Mouse (Mus musculus) liver, embryonic 13.5 days (tissue): ENCODE data around the gene Fxr1. TPM values are rescaled to one million over a fixed set of nuclear protein-coding genes. Genes with fewer than 3 reads are reported as not detected.
"Not testable (repeated sequence)": the region's sequence is repeated elsewhere in the genome, so short reads cannot be mapped to it uniquely, and the experiment has no call there.

ENCODE experiments used
- ATAC-seq: fragments of 200-750 bp; cut with Nextera tagmentation; 2 replicates; pipeline ENCODE4 v1.8.0; 2017; ENCODE audit warnings: low read depth, mild to moderate bottlenecking, moderate number of reproducible peaks, moderate library complexity
- DNase-seq: peaks from one replicate; pipeline ENCODE4 v3.0.0; 2022
- H3K27ac ChIP-seq: fragments of 300-500 bp; sonication (generic); 2 replicates; pipeline ENCODE4 v1.5.1; 2015; ENCODE audit warnings: moderate library complexity, mild to moderate bottlenecking, inconsistent platforms
- H3K27me3 ChIP-seq: fragments of 300-500 bp; sonication (generic); 2 replicates; pipeline ENCODE4 v1.6.1; 2015; ENCODE audit warnings: mild to moderate bottlenecking, inconsistent platforms
- H3K36me3 ChIP-seq: fragments of 300-500 bp; sonication (generic); 2 replicates; pipeline ENCODE4 v1.6.1; 2015; ENCODE audit warnings: mild to moderate bottlenecking, inconsistent platforms
- H3K4me1 ChIP-seq: fragments of 300-500 bp; sonication (generic); replicated peaks from 2 replicates; pipeline ENCODE4 v1.6.1; 2015; ENCODE audit warnings: inconsistent platforms
- H3K4me2 ChIP-seq: fragments of 300-500 bp; sonication (generic); 2 replicates; pipeline ENCODE4 v1.6.1; 2015; ENCODE audit warnings: inconsistent platforms, mild to moderate bottlenecking, moderate library complexity
- H3K4me3 ChIP-seq: fragments of 300-500 bp; sonication (generic); replicated peaks from 2 replicates; pipeline ENCODE4 v1.5.1; 2015; ENCODE audit warnings: mild to moderate bottlenecking, inconsistent platforms
- H3K9ac ChIP-seq: fragments of 300-500 bp; sonication (generic); 2 replicates; pipeline ENCODE4 v1.6.1; 2015; ENCODE audit warnings: mild to moderate bottlenecking, inconsistent platforms
- H3K9me3 ChIP-seq: fragments of 300-500 bp; sonication (generic); replicated peaks from 2 replicates; pipeline ENCODE4 v1.6.1; 2016; ENCODE audit warnings: inconsistent platforms
- WGBS: fragments of 180-500 bp; shearing (Covaris S2); methylation state at CpG from one replicate; pipeline ENCODE4 v1.1.7; 2015; ENCODE audit not compliant: insufficient replicate concordance; 5-methylcytosine and 5-hydroxymethylcytosine counted together
- polyA plus RNA-seq: library from polyadenylated mRNA; unstranded; fragments of >200 nt; fragmentation: Nextera tagmentation; extraction: Ambion mirVana; gene quantifications from 2 replicates; pipeline ENCODE4 v1.2.1, GENCODE M21; 2015

Fxr1 gene
- 31.9 and 40.2 TPM in 2 replicates for polyA plus RNA-seq

- peak within 1 kb of the TSS; percentile 89 for H3K27ac ChIP-seq
- no peaks in the 10 kb centered on the region for H3K9me3 ChIP-seq
- H3K9ac ChIP-seq, result peak within 1 kb of the TSS; percentile 98
- H3K27me3 ChIP-seq, result no peaks in the 10 kb centered on the region
- H3K36me3 ChIP-seq, result no peaks in the 10 kb centered on the region
- peak; percentile 99 for ATAC-seq
- peaks cover 32% of the 10 kb centered on the region for H3K4me1 ChIP-seq
- peak within 1 kb of the TSS; percentile 90 for H3K4me2 ChIP-seq
- under 1% methylated on average over 85 of the region's 97 CpGs for WGBS
- DNase-seq, result peak; percentile 76
- H3K4me3 ChIP-seq, result peak within 1 kb of the TSS; percentile 97
Measured at GRCm38 (mm10) chr3:34019540-34020381, at the start of gene Fxr1. TSS of gene Fxr1 (plus strand) at chr3:34019943.

GRCm38 (mm10) chr3:33979395-33979794 lies 40.3 kb upstream of the Fxr1 start:
- H3K9me3 ChIP-seq, result no peaks in the 10 kb centered on the region
- WGBS, result 67% methylated on average over 6 of the region's 6 CpGs
- no peak for DNase-seq
- H3K4me2 ChIP-seq, result no peak overlapping the region
- H3K4me3 ChIP-seq, result no peak overlapping the region
- H3K27me3 ChIP-seq, result no peaks in the 10 kb centered on the region
- H3K36me3 ChIP-seq, result no peaks in the 10 kb centered on the region
- ATAC-seq, result no peak
- no peak overlapping the region for H3K9ac ChIP-seq
- no peaks in the 10 kb centered on the region for H3K4me1 ChIP-seq
- no peak overlapping the region for H3K27ac ChIP-seq

- H3K9ac ChIP-seq, result no peak overlapping the region
- no peaks in the 10 kb centered on the region for H3K9me3 ChIP-seq
- H3K27me3 ChIP-seq, result no peaks in the 10 kb centered on the region
- H3K27ac ChIP-seq, result no peak overlapping the region
- H3K4me1 ChIP-seq, result no peaks in the 10 kb centered on the region
- no peak overlapping the region for H3K4me2 ChIP-seq
- no peak overlapping the region for H3K4me3 ChIP-seq
- 75% methylated on average over 5 of the region's 5 CpGs for WGBS
- DNase-seq (no peak), ATAC-seq (no peak)
- H3K36me3 ChIP-seq, result no peaks in the 10 kb centered on the region
Measured at GRCm38 (mm10) chr3:33982746-33983145, 37.0 kb upstream of the Fxr1 start.

- no peak overlapping the region for H3K9ac ChIP-seq
- H3K4me2 ChIP-seq, result no peak overlapping the region
- DNase-seq (no peak), ATAC-seq (no peak)
- WGBS, result 63% methylated on average over 8 of the region's 8 CpGs
- H3K9me3 ChIP-seq, result no peaks in the 10 kb centered on the region
- no peak overlapping the region for H3K27ac ChIP-seq
- no peaks in the 10 kb centered on the region for H3K4me1 ChIP-seq
- no peaks in the 10 kb centered on the region for H3K36me3 ChIP-seq
- no peaks in the 10 kb centered on the region for H3K27me3 ChIP-seq
- no peak overlapping the region for H3K4me3 ChIP-seq
Measured at GRCm38 (mm10) chr3:33989302-33989701, 30.4 kb upstream of the Fxr1 start.

- ATAC-seq, result no peak
- no peak overlapping the region for H3K27ac ChIP-seq
- H3K4me2 ChIP-seq, result no peak overlapping the region
- no peak overlapping the region for H3K4me3 ChIP-seq
- no peaks in the 10 kb centered on the region for H3K27me3 ChIP-seq
- no peaks in the 10 kb centered on the region for H3K36me3 ChIP-seq
- no peak overlapping the region for H3K9ac ChIP-seq
- DNase-seq, result no peak
- 54% methylated on average over 10 of the region's 10 CpGs for WGBS
- H3K4me1 ChIP-seq, result no peaks in the 10 kb centered on the region
- no peaks in the 10 kb centered on the region for H3K9me3 ChIP-seq
Measured at GRCm38 (mm10) chr3:33990451-33990850, 29.3 kb upstream of the Fxr1 start.

GRCm38 (mm10) chr3:33990921-33991320 lies 28.8 kb upstream of the Fxr1 start:
- no peaks in the 10 kb centered on the region for H3K9me3 ChIP-seq
- no peak overlapping the region for H3K4me3 ChIP-seq
- no peak overlapping the region for H3K27ac ChIP-seq
- WGBS, result 63% methylated on average over 8 of the region's 8 CpGs
- no peaks in the 10 kb centered on the region for H3K27me3 ChIP-seq
- DNase-seq (no peak), ATAC-seq (no peak)
- no peaks in the 10 kb centered on the region for H3K4me1 ChIP-seq
- H3K9ac ChIP-seq, result no peak overlapping the region
- H3K36me3 ChIP-seq, result no peaks in the 10 kb centered on the region
- no peak overlapping the region for H3K4me2 ChIP-seq

- H3K4me2 ChIP-seq, result no peak overlapping the region
- H3K4me1 ChIP-seq, result no peaks in the 10 kb centered on the region
- H3K27ac ChIP-seq, result no peak overlapping the region
- 74% methylated on average over 14 of the region's 14 CpGs for WGBS
- H3K9me3 ChIP-seq, result no peaks in the 10 kb centered on the region
- DNase-seq, result no peak
- H3K27me3 ChIP-seq, result no peaks in the 10 kb centered on the region
- H3K36me3 ChIP-seq, result no peaks in the 10 kb centered on the region
- no peak overlapping the region for H3K4me3 ChIP-seq
- no peak for ATAC-seq
- no peak overlapping the region for H3K9ac ChIP-seq
Measured at GRCm38 (mm10) chr3:33993421-33994126, 26.2 kb upstream of the Fxr1 start.

GRCm38 (mm10) chr3:33994127-33994488 lies 25.6 kb upstream of the Fxr1 start:
- no peaks in the 10 kb centered on the region for H3K36me3 ChIP-seq
- H3K4me2 ChIP-seq, result no peak overlapping the region
- H3K27ac ChIP-seq, result no peak overlapping the region
- no peaks in the 10 kb centered on the region for H3K9me3 ChIP-seq
- no peaks in the 10 kb centered on the region for H3K4me1 ChIP-seq
- WGBS, result 60% methylated on average over 3 of the region's 3 CpGs
- ATAC-seq (no peak), DNase-seq (no peak)
- no peak overlapping the region for H3K4me3 ChIP-seq
- no peaks in the 10 kb centered on the region for H3K27me3 ChIP-seq
- H3K9ac ChIP-seq, result no peak overlapping the region

- not testable (repeated sequence) for ATAC-seq, H3K27ac ChIP-seq, H3K9ac ChIP-seq, DNase-seq, H3K36me3 ChIP-seq, H3K4me1 ChIP-seq, H3K9me3 ChIP-seq, H3K27me3 ChIP-seq, H3K4me2 ChIP-seq, H3K4me3 ChIP-seq
Measured at GRCm38 (mm10) chr3:34001691-34002090, 18.1 kb upstream of the Fxr1 start.

GRCm38 (mm10) chr3:34003860-34004259 lies 15.9 kb upstream of the Fxr1 start:
- no peaks in the 10 kb centered on the region for H3K9me3 ChIP-seq
- ATAC-seq, result no peak
- no peak overlapping the region for H3K4me3 ChIP-seq
- H3K4me1 ChIP-seq, result peaks cover 6% of the 10 kb centered on the region; the same call in 1 of the 2 replicates
- H3K36me3 ChIP-seq, result no peaks in the 10 kb centered on the region
- no peak overlapping the region for H3K27ac ChIP-seq
- whole genome bisulfite sequencing, result 38% methylated on average over 3 of the region's 3 CpGs
- no peaks in the 10 kb centered on the region for H3K27me3 ChIP-seq
- no peak for DNase-seq
- no peak overlapping the region for H3K4me2 ChIP-seq
- H3K9ac ChIP-seq, result no peak overlapping the region

GRCm38 (mm10) chr3:34006301-34006700 lies 13.4 kb upstream of the Fxr1 start:
- WGBS, result 47% methylated on average over 2 of the region's 2 CpGs
- no peak for ATAC-seq

More at GRCm38 (mm10) chr3:34006301-34006700, 13.4 kb upstream of the Fxr1 start:
- Histone ChIP-seq H3K27ac (no peak overlapping the region), H3K9me3 (no peaks in the 10 kb centered on the region), H3K4me3 (no peak overlapping the region), H3K4me1 (peaks cover 6% of the 10 kb centered on the region; the same call in 1 of the 2 replicates), H3K27me3 (no peaks in the 10 kb centered on the region), H3K9ac (no peak overlapping the region), H3K36me3 (no peaks in the 10 kb centered on the region), H3K4me2 (no peak overlapping the region)
- no peak for DNase-seq
